Mouse (Mus musculus): ENCODE measurements around the gene Dnaja2. TPM values are rescaled to one million over a fixed set of nuclear protein-coding genes. Genes with fewer than 3 reads are reported as not detected.

The Dnaja2 gene
- 303 TPM for polyA plus RNA-seq (2014; fragmentation: Illumina TruSeq; extraction: RNeasy Lipid Tissue Mini Kit (QIAGEN cat#74804); ENCODE audit: low read depth, low replicate concordance)

GRCm38 (mm10) chr8:85555181-85556145 is at the start of gene Dnaja2:
Gene Dnaja2, minus strand, starts transcription at chr8:85555344.

GRCm38 (mm10) chr8:85492125-85492875 is 62.8 kb downstream of the Dnaja2 start, which contains the start of gene Gpt2:
Gene Gpt2, plus strand, starts transcription at chr8:85492576.

Other genes starting within 250 kb of the Dnaja2 start
- gene Mylk3, start 169.0 kb downstream of the Dnaja2 start, polyA plus RNA-seq (2014; fragmentation: Illumina TruSeq; extraction: RNeasy Lipid Tissue Mini Kit (QIAGEN cat#74804); ENCODE audit: low read depth, low replicate concordance), result 0.93 TPM
- 35.7 TPM for gene 4921524J17Rik, start 122.5 kb downstream of the Dnaja2 start, polyA plus RNA-seq (2014; fragmentation: Illumina TruSeq; extraction: RNeasy Lipid Tissue Mini Kit (QIAGEN cat#74804); ENCODE audit: low read depth, low replicate concordance)
- 39.7 TPM for gene Gpt2, start 62.8 kb downstream of the Dnaja2 start, polyA plus RNA-seq (2014; fragmentation: Illumina TruSeq; extraction: RNeasy Lipid Tissue Mini Kit (QIAGEN cat#74804); ENCODE audit: low read depth, low replicate concordance)
- gene Neto2, start 145.6 kb upstream of the Dnaja2 start, polyA plus RNA-seq (2014; fragmentation: Illumina TruSeq; extraction: RNeasy Lipid Tissue Mini Kit (QIAGEN cat#74804); ENCODE audit: low read depth, low replicate concordance), result 1.2 TPM